Mouse (Mus musculus) left cerebral cortex, adult 2 months (tissue): ENCODE data around the gene Nfatc2. TPM values are rescaled to one million over a fixed set of nuclear protein-coding genes. Genes with fewer than 3 reads are reported as not detected.

Experiments
- DNase-seq, 2 experiments: peaks; one replicate each; pipeline ENCODE4 v3.0.0; 2021 to 2022; ENCODE audit warnings: low spot score in 2 of 2, mixed read lengths in 1 of 2; ENCODE audit errors: extremely low spot score in 1 of 2
- H3K27ac ChIP-seq: fragments of 200-600 bp; 2 replicates; pipeline ENCODE4 v1.8.1; 2022
- H3K4me3 ChIP-seq: fragments of 200-600 bp; 2 replicates; pipeline ENCODE4 v1.8.1; 2022
- CTCF ChIP-seq: fragments of 200-600 bp; IDR thresholded peaks from 2 replicates; pipeline ENCODE4 v1.8.1; 2022; ENCODE audit warnings: antibody characterized with exemption, mild to moderate bottlenecking, moderate library complexity
- intact Hi-C: fragments of 180-260 bp; cut with DNase I; formaldehyde crosslinking; loops from one replicate; pipeline ENCODE4 v1.15.1; 2025
- total RNA-seq, 2 experiments: library from RNA; stranded (reverse); gene quantifications; 2 replicates each; pipeline ENCODE4 v1.2.3; 2021

Nfatc2 gene
- total RNA-seq, 2 experiments from 2014 or later: 11.2 to 12.1 TPM

DNA sequence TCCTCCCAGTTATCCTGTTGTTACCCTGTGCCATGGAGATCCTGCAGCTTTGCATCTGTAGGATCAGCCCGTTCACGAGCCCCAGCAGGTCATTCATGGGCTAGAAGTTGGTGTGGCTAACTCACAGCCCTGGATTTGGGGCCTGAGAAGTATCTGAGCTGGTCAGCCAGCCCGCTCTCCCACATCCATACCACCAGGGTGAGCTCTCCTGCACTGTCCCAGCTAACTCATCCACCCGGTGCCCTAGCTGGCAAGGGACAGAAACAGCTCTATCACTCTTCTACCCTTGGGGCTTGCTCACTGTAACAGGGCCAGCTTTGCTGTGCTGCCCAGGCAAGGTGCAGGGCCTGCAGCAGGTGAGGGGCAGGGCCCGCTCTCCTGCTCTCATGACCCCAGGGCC, 141.8 kb downstream of the Nfatc2 start:
- intact Hi-C loops: no loop called here
- Histone ChIP-seq H3K4me3 (no peak overlapping the region), H3K27ac (no peak overlapping the region)
- TF ChIP-seq CTCF: no peak
- no peak for DNase-seq

DNA sequence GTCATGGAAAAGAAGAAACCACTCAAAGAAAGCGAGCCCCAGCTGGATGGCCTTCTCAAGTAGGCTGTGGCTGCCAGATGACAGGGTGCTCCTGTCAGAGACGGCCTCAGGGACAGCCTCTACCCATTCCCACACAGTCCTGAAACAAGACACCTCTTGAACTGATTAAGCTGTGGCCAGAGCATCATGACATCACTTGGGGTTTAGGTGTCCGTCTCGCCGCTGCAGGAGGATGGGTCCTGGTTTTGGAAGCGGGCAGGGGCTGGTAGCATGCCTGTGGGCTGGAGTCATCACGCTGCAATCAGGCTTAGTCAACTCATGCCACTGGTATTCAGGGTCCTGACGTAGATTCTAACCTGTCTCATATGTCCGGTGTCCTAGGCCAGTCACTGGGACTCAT, 142.9 kb downstream of the Nfatc2 start:
- TF ChIP-seq CTCF: no peak
- no peak for DNase-seq
- H3K27ac ChIP-seq: no peak overlapping the region
- intact Hi-C loops: no loop called here
- no peak overlapping the region for H3K4me3 ChIP-seq

DNA sequence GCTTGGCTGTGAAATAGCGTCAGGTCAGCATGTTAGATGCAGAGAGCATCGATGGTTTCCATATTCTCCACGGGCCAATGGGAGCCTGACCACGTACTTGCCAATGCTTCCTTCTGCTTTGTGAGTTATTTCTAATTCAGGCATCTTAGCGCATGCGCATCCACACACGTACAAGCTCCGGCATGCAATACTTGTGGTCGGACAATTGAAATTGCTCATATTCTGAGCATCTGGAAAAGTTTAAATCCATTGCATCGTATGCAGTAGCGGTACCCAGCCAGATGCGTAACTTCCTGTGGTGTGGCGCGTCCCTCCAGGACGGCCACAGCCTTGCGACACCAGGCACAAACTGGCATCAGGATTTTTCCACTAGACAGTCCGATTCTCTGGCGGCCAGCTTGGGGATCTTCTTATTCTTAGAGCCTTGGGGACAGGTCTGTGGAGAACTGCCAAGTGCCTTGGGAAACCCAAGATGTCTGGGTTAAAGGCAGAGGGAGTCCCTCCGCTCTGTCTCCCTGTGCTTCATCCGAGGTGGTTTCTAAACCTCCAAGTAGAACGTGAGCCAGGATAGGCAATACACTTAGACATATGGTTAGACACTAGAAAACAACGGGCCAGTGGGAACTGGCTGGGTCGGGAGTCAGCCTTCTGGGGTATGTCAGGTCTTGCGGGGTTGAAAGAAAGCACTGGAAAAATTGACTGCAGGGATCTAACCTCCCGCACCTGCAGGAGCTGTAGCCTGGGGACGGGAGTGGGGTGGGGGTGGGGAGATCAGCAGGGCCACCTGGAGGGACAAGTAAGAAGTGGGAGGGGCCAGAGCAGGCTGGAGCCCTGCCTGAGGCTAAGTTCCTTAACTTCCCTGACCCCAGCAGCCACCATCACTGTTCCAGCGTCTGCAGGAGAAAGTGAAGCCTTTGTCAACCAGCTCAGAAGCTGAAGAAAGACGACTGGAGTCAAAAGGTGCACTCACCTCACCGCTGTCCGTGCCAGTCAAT, 149.4 kb downstream of the Nfatc2 start:
- intact Hi-C loops: no loop called here
- Histone ChIP-seq H3K27ac (no peak overlapping the region), H3K4me3 (no peak overlapping the region)
- DNase-seq: no peak
- no peak for TF ChIP-seq CTCF

DNA sequence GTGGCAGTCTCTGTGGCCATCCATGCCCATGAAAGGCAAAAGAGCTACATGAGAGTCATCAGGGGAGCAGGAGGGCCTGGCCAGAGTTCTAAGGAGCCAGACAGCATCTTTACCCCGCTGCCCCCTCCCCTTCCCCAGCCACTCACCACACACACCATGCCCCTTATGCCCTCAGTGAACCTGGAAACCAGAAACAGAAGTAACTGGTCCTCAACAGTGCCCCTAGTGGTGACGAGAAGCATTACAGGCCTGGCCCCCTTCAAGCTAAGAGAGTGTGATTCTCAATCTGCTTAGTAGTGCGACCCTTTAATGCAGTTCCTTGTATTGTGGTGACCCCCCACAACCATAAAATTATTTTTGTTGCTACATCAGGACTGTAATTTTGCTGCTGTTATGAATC, 150.5 kb downstream of the Nfatc2 start:
- DNase-seq: no peak
- intact Hi-C loops: no loop called here
- peak; percentile 69 for TF ChIP-seq CTCF

DNA sequence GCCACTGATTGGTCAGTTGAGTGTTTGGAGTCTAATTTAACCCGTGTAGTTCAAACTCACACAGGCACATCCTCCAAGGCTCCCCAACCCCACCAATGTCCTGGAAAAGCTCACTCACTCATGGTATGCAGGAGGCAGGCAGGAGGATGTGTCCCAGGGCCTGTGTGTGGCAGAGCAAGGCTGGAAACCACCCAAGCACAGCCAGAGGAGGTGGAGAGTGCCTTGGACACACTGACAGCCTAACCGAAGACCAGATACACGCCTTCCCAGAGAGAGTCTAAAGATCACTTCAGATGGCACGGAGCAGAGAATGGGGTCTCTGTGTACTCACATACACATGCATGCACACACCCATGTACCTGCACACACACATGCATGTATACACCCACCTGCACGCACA, 153.4 kb downstream of the Nfatc2 start:
- intact Hi-C loops: loop anchor here (10.0 kb wide), 1 partner anchor 333 kb away; no protein-coding TSS in a partner anchor

More for the DNA sequence above, 150.5 kb downstream of the Nfatc2 start:
- Histone ChIP-seq H3K4me3 (no peak overlapping the region), H3K27ac (no peak overlapping the region)

DNA sequence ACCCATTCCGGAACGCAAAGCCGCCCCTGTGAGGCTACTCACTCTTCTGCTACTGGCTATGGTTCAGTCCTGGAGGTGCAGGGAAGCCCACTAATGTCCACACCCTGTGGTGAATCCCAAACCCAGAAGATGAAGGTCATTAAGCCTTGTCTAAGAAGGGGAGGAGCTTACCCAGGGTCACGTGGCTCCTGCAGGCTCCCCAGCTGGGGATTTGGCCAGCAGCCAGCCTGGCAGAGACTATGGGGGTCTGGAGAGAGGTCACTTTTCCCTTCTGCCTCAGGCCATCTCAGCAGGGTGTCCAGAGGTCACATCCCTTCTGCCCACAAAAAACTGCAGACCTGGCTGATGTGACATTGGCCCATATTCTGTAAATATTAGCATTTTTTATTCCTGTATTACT, 153.9 kb downstream of the Nfatc2 start:
- no peak for TF ChIP-seq CTCF
- DNase-seq: no peak
- intact Hi-C loops: loop anchor here (10.0 kb wide), 1 partner anchor 333 kb away; no protein-coding TSS in a partner anchor
- no peak overlapping the region for H3K4me3 ChIP-seq
- no peak overlapping the region for H3K27ac ChIP-seq

More for the DNA sequence above, 153.4 kb downstream of the Nfatc2 start:
- no peak for DNase-seq
- TF ChIP-seq CTCF: no peak
- Histone ChIP-seq H3K4me3 (no peak overlapping the region), H3K27ac (no peak overlapping the region)

DNA sequence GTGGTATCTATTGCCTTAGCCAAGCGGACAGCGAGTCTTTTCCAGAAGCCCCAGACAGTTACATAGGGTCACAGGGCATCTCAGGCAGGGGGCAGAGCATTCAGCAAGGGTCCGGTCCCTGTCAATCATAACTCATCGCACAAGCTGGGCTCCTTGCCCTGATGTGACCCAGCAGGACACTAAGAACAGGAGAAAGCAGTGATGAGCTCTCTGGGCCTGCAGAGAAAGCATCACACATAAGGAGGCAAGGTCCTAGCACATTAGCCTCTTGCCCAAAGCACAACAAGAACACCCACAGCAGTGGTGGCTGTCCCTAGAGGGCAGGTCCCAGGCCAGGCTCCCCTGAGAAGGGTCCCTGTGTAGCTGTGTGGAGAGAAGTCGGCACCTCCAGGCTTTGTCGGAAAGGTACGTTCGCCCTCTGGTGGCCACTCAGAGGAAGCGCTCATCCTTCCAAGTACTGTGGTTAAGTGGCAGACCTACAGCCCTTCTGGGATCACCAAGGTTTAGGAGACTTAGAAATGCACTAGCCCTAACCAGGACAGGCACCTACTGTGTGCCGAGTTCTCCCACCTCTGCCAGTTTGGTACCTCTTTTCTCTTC, 156.1 kb downstream of the Nfatc2 start:
- intact Hi-C loops: loop anchor here (1.0 to 10.0 kb wide), 4 partner anchors 33 to 331 kb away; no protein-coding TSS in a partner anchor
- H3K27ac ChIP-seq: no peak overlapping the region
- peak; percentile 94 for TF ChIP-seq CTCF
- DNase-seq: peak; percentile 63 to 69
- no peak overlapping the region for H3K4me3 ChIP-seq

DNA sequence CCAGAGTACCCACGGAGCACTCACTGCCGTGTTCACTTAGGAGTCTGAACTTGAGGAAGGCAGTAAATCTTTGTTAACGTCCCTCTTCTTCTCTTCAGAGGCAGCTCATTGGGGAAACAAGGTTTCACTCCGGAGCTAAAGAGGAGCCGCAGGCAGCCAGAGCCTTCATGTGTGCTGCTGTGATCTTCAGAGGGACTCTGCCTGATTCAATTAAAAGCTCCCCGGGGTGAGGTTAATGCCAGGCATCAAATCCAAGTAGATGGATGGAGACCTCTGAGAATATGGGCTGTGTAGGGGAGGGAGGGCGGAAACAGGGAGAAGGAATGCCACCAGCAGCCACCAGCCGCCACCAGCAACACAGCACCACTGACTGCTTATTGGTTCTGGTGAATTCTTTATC, 157.3 kb downstream of the Nfatc2 start:
- no peak for TF ChIP-seq CTCF
- intact Hi-C loops: loop anchor here (2.0 to 10.0 kb wide), 2 partner anchors 31 to 329 kb away; no protein-coding TSS in a partner anchor
- no peak for DNase-seq
- Histone ChIP-seq H3K27ac (no peak overlapping the region), H3K4me3 (no peak overlapping the region)

DNA sequence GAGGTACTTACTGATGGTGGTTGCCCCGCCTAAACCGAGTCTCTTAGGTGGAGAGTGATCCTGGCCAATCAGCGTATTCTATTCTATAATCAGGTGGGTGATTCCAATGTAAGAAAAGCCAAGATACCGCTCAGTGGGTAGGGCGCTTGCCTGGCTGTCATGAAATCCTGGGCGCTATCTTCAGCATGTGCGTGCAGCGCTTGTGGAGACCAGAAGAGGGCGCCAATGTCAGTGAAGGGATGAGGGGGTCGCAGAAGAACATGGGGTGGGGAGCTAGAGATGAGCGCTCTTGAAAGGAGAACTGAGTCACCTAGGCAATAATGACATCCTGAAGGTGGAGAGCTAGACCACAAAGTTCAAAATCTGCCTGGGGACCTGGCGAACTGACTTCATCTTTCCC, 160.0 kb downstream of the Nfatc2 start:
- peak overlapping the region; percentile 57; the same call in 1 of the 2 replicates for H3K27ac ChIP-seq
- intact Hi-C loops: loop anchor here (1.0 to 10.0 kb wide), 5 partner anchors 17 to 327 kb away; no protein-coding TSS in a partner anchor
- H3K4me3 ChIP-seq: no peak overlapping the region
- no peak for DNase-seq
- peak; percentile 27 for TF ChIP-seq CTCF

DNA sequence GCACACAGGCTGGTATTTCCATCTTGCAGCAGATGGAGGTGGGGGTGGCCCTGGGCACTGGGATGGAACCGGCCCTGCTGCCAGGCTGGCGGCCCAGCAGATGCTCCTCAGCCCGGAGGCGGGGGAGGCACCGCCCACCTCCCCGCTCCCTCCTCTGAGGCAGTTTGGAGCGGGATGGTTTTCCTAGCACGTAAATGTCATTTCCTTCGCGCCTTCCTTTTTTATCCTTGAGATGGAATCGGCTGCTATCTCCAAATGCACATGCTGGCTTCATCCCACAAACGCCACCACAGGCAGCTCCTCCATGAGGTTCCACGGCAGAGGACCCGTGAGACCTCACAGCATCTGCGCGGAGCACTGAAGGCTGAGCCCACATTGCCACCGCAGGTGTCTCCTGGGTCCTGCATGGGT, 160.5 kb downstream of the Nfatc2 start:
- intact Hi-C loops: loop anchor here (1.0 to 10.0 kb wide), 5 partner anchors 16 to 326 kb away; no protein-coding TSS in a partner anchor
- peak; percentile 84 to 93 for DNase-seq
- Histone ChIP-seq H3K27ac (peak overlapping the region; percentile 57; the same call in 1 of the 2 replicates), H3K4me3 (no peak overlapping the region)
- TF ChIP-seq CTCF: no peak

DNA sequence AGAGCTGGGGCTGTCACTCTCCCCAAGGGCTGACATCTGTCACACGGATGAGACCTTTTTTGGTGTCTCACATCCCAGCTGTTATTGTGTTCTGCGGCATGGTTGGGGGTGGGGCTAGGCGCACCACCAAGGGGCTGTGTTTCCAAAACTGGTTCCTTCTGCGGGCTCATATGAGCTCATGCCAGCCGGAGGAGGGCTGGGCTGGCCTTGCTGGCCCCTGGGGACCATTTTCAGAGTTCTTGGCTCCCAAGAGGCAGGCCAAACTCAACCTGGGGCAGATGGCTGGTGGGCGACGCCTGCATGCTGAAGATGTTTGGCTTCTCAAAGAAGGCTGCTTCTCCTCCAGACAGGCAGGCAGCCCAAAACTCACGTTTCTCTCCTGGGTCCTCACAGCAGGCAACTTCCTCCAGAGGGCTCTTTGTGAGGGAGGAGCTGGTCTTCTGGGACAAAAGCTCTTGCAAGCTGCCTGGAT, 162.4 kb downstream of the Nfatc2 start:
- intact Hi-C loops: loop anchor here (1.0 kb wide), 1 partner anchor 10 kb away; no protein-coding TSS in a partner anchor
- Histone ChIP-seq H3K4me3 (no peak overlapping the region), H3K27ac (peak overlapping the region; percentile 67; the same call in 1 of the 2 replicates)
- no peak for TF ChIP-seq CTCF
- DNase-seq: peak; percentile 48 to 76
